Mouse (Mus musculus) T-helper 17 cell (primary cell): ENCODE measurements around the gene Prelid3b.

Source experiments
- in situ Hi-C, 2 experiments: fragments of 300-600 bp; cut with MboI, MseI; formaldehyde crosslinking; loops; 1 replicate in 1 of 2; 2 replicates in 1 of 2; pipeline ENCODE4 v1.15.1; 2025; ENCODE audit warnings: high pct_unique_total_duplicates in 2 of 2

Gene Prelid3b

GRCm38 (mm10) chr2:174428996-174429591 lies 43.8 kb downstream of the Prelid3b start:
- in situ Hi-C loops: no loop called here

GRCm38 (mm10) chr2:174428076-174428835 lies 44.6 kb downstream of the Prelid3b start:
- in situ Hi-C loops: no loop called here

DNA sequence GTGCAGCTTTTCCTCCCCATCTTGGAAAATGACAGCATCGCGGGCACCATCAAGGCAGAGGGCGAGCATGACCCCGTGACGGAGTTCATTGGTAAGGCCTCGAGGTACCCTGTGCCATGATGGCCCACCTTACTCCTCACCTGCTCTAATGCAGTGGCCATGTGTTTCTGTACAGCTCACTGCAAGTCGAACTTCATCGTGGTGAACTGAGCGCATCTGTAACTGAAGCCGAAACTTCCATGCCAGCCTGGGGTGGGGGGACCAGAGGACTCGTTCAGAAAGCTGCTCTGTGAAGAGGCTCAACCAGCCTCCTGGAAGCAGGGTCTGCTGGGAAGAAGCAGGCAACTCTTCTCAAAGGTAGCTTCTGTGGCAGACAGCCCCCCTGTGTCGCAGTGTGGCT lies 46.0 kb downstream of the Prelid3b start:
- in situ Hi-C loops: no loop called here

DNA sequence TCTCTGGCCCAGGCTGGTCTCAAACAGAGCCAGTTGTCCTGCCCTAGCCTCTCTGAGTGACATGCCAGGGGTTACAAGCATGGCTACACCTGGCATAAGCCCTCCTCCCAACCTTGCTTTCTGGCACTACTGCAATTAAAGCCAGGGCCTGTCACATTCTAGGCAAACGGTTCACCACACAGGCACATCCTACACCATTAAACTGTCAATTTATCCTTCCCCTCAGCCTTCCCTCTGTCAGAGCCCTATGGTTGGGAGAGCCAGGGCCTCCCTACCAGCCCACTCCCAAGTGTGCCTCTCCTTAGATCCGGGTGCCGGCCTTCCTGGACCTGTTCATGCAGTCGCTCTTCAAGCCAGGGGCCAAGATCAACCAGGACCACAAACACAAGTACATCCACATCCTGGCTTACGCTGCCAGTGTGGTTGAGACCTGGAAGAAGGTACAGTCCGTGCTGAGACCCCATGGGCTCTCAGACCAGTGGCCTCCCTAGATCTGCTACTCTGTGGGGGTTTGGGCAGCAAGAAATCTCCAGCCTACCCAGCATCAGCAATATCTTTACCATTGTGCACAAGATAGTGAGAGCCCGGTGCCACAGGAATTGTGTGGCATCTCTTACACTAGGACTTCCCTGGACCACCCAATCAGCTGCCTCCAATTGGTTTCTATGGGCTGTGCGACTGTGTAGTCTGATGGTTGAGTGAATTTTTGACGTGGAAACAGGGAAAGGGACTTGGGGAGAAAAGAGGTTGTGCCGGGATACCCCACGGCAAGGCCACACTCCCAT lies 48.4 kb downstream of the Prelid3b start:
- in situ Hi-C loops: no loop called here

- in situ Hi-C loops: no loop called here
Measured at GRCm38 (mm10) chr2:174421107-174421506, 51.8 kb downstream of the Prelid3b start.

DNA sequence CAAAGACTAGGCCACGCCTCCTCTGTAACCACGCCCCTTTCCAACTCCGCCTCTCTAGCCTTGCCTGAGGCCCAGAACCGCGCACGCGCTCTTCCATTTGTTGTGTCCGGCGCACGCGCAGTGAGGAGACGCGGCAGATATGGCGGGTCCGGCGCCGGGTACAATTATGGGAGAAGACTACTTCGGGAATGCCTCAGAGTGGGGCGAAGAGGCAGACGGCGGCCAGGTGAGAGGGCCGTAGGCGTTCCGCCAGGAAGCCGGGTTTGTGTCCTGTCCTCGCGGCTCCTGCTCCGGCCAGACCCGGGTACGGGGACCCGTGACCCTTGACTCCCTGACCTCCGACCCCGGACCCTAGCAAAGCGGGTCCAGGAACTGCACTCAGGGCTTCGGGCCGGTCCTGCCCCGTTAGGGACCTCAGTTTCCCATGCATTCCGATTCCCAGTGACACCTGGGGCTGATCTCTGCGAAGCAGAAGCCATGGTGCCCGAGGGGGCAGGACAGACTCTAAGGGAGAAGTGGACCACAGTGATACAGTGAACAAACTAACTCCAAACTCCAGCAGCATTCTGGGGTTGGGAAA lies 57.1 kb downstream of the Prelid3b start, which contains the start of gene Nelfcd:
TSS of gene Nelfcd (plus strand) at position 74 of the 580 bp plus-strand sequence.
- in situ Hi-C loops: loop anchor here in 1 of 2 experiments (5.0 kb wide), 1 partner anchor 79 kb away; no protein-coding TSS in a partner anchor
